Mouse (Mus musculus): ENCODE data around the gene Fbln1. TPM values are rescaled to one million over a fixed set of nuclear protein-coding genes. Genes with fewer than 3 reads are reported as not detected.

Fbln1 gene
- polyA plus RNA-seq (2012; rRNA removed) = 6.9 and 10.1 TPM in 2 replicates

GRCm38 (mm10) chr15:85205792-85206702 is at the start of gene Fbln1:
Gene Fbln1, plus strand, starts transcription at chr15:85205949.
- Histone ChIP-seq H3K27ac (ENCODE audit: insufficient read depth, low read length) (no peak within 1 kb of the TSS), H3K27me3 (ENCODE audit: control insufficient read depth, insufficient read depth, low read length) (no peaks in the 10 kb centered on the region; the same call in 1 of the 2 replicates), H3K4me3 (replicated peaks; ENCODE audit: insufficient read depth, low read depth, low read length) (no peak within 1 kb of the TSS), H3K4me1 (ENCODE audit: control insufficient read depth, insufficient read depth, low read length) (no peaks in the 10 kb centered on the region)
- TF ChIP-seq POLR2A (IDR thresholded peaks at IDR 0.05; ENCODE audit: borderline replicate concordance, insufficient read depth, low read length) (no peak), CTCF (IDR thresholded peaks at IDR 0.05; ENCODE audit: borderline replicate concordance, insufficient read depth, low read depth, low read length) (no peak)
- DNase-seq = peak; percentile 18 to 23
- WGBS = 3% methylated on average over 64 of the region's 64 CpGs

GRCm38 (mm10) chr15:85156198-85156597 is 49.6 kb upstream of the Fbln1 start:
- no peak for DNase-seq
- WGBS = 28% methylated on average over 4 of the region's 4 CpGs
- no peak overlapping the region for H3K27ac ChIP-seq (ENCODE audit: insufficient read depth, low read length)
- no peaks in the 10 kb centered on the region for H3K27me3 ChIP-seq (ENCODE audit: control insufficient read depth, insufficient read depth, low read length)
- H3K4me1 ChIP-seq (ENCODE audit: control insufficient read depth, insufficient read depth, low read length) = no peaks in the 10 kb centered on the region
- H3K4me3 ChIP-seq (replicated peaks; ENCODE audit: insufficient read depth, low read depth, low read length) = no peak overlapping the region
- TF ChIP-seq CTCF (IDR thresholded peaks at IDR 0.05; ENCODE audit: borderline replicate concordance, insufficient read depth, low read depth, low read length) = no peak
- no peak for TF ChIP-seq POLR2A (IDR thresholded peaks at IDR 0.05; ENCODE audit: borderline replicate concordance, insufficient read depth, low read length)

GRCm38 (mm10) chr15:85161416-85161815 is 44.3 kb upstream of the Fbln1 start:
- H3K27me3 ChIP-seq (ENCODE audit: control insufficient read depth, insufficient read depth, low read length) = no peaks in the 10 kb centered on the region
- no peak for DNase-seq
- H3K4me1 ChIP-seq (ENCODE audit: control insufficient read depth, insufficient read depth, low read length) = no peaks in the 10 kb centered on the region
- TF ChIP-seq POLR2A (IDR thresholded peaks at IDR 0.05; ENCODE audit: borderline replicate concordance, insufficient read depth, low read length) = no peak
- TF ChIP-seq CTCF (IDR thresholded peaks at IDR 0.05; ENCODE audit: borderline replicate concordance, insufficient read depth, low read depth, low read length) = no peak
- H3K27ac ChIP-seq (ENCODE audit: insufficient read depth, low read length) = no peak overlapping the region
- H3K4me3 ChIP-seq (replicated peaks; ENCODE audit: insufficient read depth, low read depth, low read length) = no peak overlapping the region

- no peak for TF ChIP-seq POLR2A (IDR thresholded peaks at IDR 0.05; ENCODE audit: borderline replicate concordance, insufficient read depth, low read length)
- no peak for DNase-seq
- Histone ChIP-seq H3K4me3 (replicated peaks; ENCODE audit: insufficient read depth, low read depth, low read length) (no peak overlapping the region), H3K4me1 (ENCODE audit: control insufficient read depth, insufficient read depth, low read length) (peaks cover 2% of the 10 kb centered on the region; the same call in 1 of the 2 replicates), H3K27ac (ENCODE audit: insufficient read depth, low read length) (no peak overlapping the region), H3K27me3 (ENCODE audit: control insufficient read depth, insufficient read depth, low read length) (no peaks in the 10 kb centered on the region)
- 70% methylated on average over 21 of the region's 21 CpGs for WGBS
Observed at GRCm38 (mm10) chr15:85162693-85163663, 42.8 kb upstream of the Fbln1 start.

- H3K4me1 ChIP-seq (ENCODE audit: control insufficient read depth, insufficient read depth, low read length) = peaks cover 2% of the 10 kb centered on the region; the same call in 1 of the 2 replicates
- TF ChIP-seq CTCF (IDR thresholded peaks at IDR 0.05; ENCODE audit: borderline replicate concordance, insufficient read depth, low read depth, low read length) (no peak), POLR2A (IDR thresholded peaks at IDR 0.05; ENCODE audit: borderline replicate concordance, insufficient read depth, low read length) (no peak)
- H3K27me3 ChIP-seq (ENCODE audit: control insufficient read depth, insufficient read depth, low read length) = no peaks in the 10 kb centered on the region
- 43% methylated on average over 11 of the region's 11 CpGs for whole genome bisulfite sequencing
- H3K4me3 ChIP-seq (replicated peaks; ENCODE audit: insufficient read depth, low read depth, low read length) = no peak overlapping the region
- H3K27ac ChIP-seq (ENCODE audit: insufficient read depth, low read length) = no peak overlapping the region
- no peak for DNase-seq
Observed at GRCm38 (mm10) chr15:85166433-85166933, 39.3 kb upstream of the Fbln1 start.

GRCm38 (mm10) chr15:85167086-85167679 is 38.6 kb upstream of the Fbln1 start:
- WGBS = 53% methylated on average over 12 of the region's 12 CpGs
- H3K4me3 ChIP-seq (replicated peaks; ENCODE audit: insufficient read depth, low read depth, low read length) = no peak overlapping the region
- no peak for TF ChIP-seq CTCF (IDR thresholded peaks at IDR 0.05; ENCODE audit: borderline replicate concordance, insufficient read depth, low read depth, low read length)
- TF ChIP-seq POLR2A (IDR thresholded peaks at IDR 0.05; ENCODE audit: borderline replicate concordance, insufficient read depth, low read length) = no peak
- H3K4me1 ChIP-seq (ENCODE audit: control insufficient read depth, insufficient read depth, low read length) = peaks cover 2% of the 10 kb centered on the region; the same call in 1 of the 2 replicates
- H3K27ac ChIP-seq (ENCODE audit: insufficient read depth, low read length) = no peak overlapping the region
- no peaks in the 10 kb centered on the region for H3K27me3 ChIP-seq (ENCODE audit: control insufficient read depth, insufficient read depth, low read length)
- no peak for DNase-seq

GRCm38 (mm10) chr15:85172054-85172453 is 33.7 kb upstream of the Fbln1 start:
- Histone ChIP-seq H3K4me3 (replicated peaks; ENCODE audit: insufficient read depth, low read depth, low read length) (no peak overlapping the region), H3K27ac (ENCODE audit: insufficient read depth, low read length) (no peak overlapping the region), H3K27me3 (ENCODE audit: control insufficient read depth, insufficient read depth, low read length) (no peaks in the 10 kb centered on the region), H3K4me1 (ENCODE audit: control insufficient read depth, insufficient read depth, low read length) (peaks cover 2% of the 10 kb centered on the region; the same call in 1 of the 2 replicates)
- WGBS = 73% methylated on average over 2 of the region's 2 CpGs
- DNase-seq = no peak
- TF ChIP-seq POLR2A (IDR thresholded peaks at IDR 0.05; ENCODE audit: borderline replicate concordance, insufficient read depth, low read length) (no peak), CTCF (IDR thresholded peaks at IDR 0.05; ENCODE audit: borderline replicate concordance, insufficient read depth, low read depth, low read length) (no peak)
